Mouse (Mus musculus): ENCODE measurements at regions not wholly inside any gene's neighbourhood (a gene's known extent, or its start where the extent isn't known, plus 50 kb on each side); places are given as distances from the start of the nearest gene placed in this dataset.

DNA sequence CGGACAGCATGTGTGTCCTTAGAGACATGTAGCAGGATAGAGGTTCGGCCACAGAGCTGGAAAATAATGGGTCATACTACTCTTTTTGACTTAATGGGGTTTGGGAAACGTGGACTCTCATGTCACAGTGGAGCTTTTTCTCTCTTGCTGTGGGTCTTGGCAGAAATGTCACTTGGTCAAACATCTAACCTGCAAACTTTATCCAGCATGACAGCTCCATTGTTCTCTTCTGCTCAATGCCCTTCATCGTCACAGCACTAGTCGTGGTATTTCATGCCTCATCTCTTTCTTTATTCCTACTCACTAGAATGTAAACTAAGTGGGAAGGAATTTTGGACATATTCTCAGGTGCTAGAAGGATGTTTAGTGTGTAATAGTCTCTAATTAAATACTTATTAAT is 171.9 kb upstream of the Steap4 start:
- peak; percentile 64 for DNase-seq

DNA sequence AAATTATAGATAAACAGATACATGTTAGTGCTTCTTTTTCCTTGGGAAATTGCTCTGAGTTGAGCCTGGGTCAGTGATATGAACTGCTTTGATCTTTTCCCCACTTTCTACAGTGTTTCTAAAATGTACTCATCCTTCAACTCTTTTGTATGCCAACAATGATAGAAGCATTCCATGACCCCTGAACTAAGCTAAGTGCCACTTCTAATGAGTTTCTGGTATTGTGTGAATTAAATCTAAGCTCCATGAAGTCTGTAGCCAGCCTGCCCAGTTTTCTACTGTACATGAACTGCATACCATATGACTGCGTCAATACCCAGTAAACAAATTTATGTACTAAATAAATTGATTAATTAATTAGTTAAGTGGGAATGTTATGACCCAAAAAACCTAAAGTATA is 171.1 kb upstream of the Steap4 start:
- peak; percentile 31 for DNase-seq

DNA sequence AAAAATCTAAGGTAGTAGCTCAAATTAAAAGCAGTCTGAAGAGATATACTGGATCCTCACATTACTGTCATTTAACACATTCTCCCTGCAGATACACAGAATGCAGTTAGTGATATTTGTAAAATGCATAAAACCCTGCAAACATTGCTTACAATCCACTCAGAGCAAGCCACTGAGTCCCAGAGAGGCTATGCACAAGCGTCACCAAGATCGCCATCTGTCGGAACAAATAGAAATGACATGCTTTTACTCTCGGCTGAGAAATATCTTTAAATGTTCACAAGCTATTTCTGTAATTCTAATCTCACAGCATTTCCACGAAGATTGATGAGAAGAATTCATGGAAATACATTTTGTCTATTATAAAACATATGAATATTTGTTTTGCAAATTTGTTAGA is 139.7 kb upstream of the Steap4 start:
- DNase-seq: peak; percentile 43

DNA sequence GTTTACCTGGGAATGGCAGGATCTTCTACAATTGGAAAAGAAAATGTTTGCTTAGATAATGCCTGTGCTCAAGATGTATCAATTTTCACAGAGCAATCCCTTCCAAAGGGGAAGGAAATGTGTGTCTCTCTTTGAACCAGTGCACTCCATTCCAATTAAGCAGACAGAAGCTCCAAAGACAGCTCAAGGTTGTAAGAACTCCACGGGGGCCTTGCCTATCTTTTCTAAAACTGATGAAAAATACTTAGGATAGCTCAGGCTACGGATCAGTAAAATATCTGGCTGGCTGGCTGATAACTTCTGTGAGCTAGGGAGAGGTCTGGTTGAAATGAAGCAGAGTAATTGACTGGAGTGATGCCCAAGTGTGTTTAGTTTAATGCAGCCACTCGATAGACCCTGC is 138.6 kb upstream of the Steap4 start:
- DNase-seq: no peak

DNA sequence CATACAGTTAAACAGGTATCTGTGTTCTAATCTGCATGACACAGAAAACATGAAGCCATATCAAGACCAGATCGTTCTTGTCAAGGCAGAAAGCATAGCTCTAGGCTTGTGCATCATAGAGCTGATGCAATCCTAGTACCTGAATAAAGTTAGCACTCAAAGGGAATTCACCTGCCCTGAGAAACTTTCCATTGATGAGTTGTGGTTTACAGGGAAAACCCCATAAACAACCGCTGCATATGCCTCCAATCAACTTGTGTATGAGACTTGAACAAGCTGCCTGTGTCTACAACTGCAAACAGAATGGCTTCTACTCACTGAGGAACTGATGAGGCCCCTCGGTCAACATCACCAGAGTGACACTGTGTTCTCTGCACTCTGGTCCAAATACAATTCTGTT is 130.6 kb upstream of the Steap4 start:
- no peak for DNase-seq

DNA sequence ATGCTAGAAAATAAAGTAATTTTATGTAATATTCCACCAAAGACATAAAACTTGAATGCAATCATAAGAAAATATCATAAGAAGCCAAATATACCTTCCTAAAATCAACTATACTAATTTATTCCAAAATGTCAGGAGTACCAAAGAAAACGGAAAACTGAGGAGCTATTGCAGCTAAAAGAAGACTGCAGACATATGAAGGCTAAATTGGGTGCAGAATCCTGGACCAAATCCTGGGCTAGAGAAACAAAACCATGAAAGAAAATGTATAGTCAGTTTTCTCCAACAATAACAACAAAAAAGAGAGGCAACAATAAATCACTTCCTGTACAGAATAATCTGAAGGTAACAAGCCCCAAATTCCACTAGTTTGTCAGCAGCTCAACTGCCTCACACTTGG is 126.4 kb upstream of the Steap4 start:
- no peak for DNase-seq

DNA sequence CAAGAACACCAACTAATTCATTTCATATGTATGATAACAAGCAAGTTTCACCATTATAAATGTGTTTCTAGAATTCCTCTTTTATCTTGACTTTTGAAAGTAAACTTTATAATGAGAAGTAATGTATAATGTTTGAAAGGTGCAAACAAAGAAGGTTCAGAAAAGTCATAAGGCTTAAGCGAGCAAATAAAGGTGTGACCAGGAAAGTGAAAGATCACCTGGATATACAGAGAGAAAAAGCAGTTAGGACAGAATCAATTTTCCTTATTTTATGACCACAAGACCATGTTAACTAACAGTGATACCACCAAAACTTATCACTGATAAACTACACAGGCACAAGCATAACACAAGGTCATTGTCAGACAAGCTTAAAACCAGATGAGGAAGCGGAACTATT is 97.2 kb upstream of the Steap4 start:
- DNase-seq: no peak

DNA sequence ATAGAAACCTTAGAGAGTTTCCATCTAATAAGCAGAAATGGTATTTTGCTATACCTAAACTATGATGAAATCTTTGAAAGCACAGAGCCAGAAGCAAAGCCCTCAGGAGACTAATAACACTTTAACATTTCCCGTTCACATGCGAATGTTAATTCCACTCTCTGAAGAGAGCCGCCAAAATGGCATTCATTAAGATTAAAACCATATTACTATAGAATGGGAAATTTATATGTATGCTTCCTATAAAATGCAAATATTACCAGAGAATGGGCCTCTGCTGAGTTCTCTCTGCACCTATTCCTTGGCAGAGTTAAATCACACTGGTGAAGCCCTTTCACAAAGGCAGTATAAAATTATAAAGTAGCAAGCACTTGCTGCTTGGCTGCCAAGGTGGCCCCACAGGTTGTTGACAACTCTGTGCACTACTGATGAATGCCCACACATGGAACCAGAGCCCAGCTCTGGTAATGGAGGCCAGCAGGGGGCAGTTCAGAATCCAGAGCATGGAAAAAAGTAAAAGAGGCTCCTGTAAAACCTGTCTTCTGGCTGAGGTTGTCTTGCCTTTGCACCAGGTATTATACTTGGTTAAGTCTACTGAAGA is 94.1 kb upstream of the Steap4 start:
- DNase-seq: no peak

DNA sequence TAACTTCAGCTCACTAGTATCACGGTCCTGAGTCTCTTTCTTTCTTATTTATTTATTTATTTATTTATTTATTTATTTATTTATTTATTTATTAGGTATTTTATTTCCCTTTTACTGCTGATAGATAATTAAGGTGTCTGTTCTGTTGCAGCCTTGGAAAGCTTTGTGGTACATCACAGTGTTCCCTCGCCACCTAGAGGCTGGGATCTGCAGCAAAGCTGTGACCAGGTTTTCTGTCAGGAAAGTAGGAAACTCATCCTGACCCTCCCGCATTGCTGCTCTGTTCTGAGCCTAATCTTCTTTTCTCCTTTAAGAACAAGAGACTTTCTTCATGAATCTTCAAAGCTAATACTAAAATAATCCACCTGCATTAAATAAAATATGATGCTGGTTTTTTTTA is 60.7 kb upstream of the Steap4 start:
- peak; percentile 48 for DNase-seq

All from retina, postnatal 1 day (tissue).